Mouse (Mus musculus): Measurements from ENCODE around the gene Farp2.

DNA sequence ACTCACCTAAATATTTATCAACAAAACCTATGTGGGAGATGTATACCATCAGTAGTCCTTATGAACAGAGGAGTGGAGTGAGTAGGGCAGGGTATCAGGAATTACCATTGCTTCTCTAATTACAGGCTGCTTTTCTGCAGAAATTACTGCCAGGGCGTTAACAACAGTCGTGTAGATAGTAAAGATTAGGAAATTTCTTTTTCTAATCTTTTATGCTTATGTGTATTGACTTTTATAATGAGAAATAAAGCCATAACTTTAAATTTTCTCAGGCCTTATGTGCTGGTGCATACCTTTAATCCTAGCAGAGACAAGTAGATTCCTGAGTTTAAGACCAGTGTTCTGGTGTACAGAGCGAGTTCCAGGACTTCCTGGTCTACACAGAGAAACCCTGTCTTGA is 52.9 kb downstream of the Farp2 start:
- TF ChIP-seq CTCF (IDR thresholded peaks at IDR 0.05; ENCODE audit: low read depth): no peak
- TF ChIP-seq EP300 (IDR thresholded peaks at IDR 0.05; ENCODE audit: low read depth): no peak
